Mouse (Mus musculus) layer of hippocampus, postnatal 25 days (tissue): ENCODE results near the gene Gpr65. TPM values are rescaled to one million over a fixed set of nuclear protein-coding genes. Genes with fewer than 3 reads are reported as not detected.
"Not testable (repeated sequence)": the region's sequence is repeated elsewhere in the genome, so short reads cannot be mapped to it uniquely, and the experiment has no call there.

ENCODE experiments used
- DNase-seq, 2 experiments: peaks; one replicate each; pipeline ENCODE4 v3.0.0; 2022; ENCODE audit warnings: mixed read lengths in 2 of 2, low spot score in 1 of 2; ENCODE audit errors: extremely low spot score in 1 of 2
- total RNA-seq, 2 experiments: library from RNA; stranded (reverse); gene quantifications; 2 replicates each; pipeline ENCODE4 v1.2.3; 2021

Gene Gpr65
- not detected for total RNA-seq

- no peak for DNase-seq
Observed at GRCm38 (mm10) chr12:98268441-98269369, at the start of gene Gpr65. TSS of gene Gpr65 (plus strand) at chr12:98268635.

- no peak for DNase-seq
Observed at GRCm38 (mm10) chr12:98223286-98223685, 45.1 kb upstream of the Gpr65 start.

DNA sequence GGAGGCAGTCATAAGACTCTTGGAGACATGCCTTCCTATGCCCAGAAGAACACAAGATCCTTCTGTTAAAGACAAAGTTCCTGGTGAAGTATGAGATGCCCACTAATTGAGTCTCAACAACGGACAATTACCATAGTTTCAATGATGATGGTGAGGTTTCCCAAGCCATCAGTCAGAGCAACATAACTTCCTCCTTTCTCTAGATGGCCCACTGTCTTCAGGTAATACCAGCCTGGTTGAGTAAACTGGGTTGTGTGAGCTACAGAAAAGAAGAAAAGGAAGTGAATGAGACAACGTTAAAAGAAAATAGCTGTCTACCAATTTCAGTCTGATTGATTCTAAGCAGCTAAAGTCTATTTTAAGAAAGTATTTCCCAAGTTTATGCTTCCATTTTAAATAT, 41.4 kb upstream of the Gpr65 start:
- DNase-seq, result no peak

DNA sequence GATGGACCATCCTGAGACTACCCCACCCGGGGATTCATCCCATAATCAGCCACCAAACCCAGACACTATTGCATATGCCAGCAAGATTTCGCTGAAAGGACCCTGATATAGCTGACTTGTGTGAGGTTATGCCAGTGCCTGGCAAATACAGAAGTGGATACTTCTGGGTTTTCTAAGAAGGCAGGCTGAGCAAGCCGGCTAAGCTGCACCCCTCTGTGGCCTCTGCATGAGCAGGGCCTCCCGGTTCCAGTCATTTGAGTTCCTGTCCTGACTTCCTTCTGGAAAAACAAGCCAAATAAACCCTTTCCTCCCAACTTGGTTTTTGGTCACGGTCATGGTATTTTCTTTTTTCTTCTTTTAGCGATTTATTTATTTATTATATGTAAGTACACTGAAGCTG, 30.0 kb upstream of the Gpr65 start:
- not testable (repeated sequence) for DNase-seq

- no peak for DNase-seq
Observed at GRCm38 (mm10) chr12:98244161-98244560, 24.3 kb upstream of the Gpr65 start.

DNA sequence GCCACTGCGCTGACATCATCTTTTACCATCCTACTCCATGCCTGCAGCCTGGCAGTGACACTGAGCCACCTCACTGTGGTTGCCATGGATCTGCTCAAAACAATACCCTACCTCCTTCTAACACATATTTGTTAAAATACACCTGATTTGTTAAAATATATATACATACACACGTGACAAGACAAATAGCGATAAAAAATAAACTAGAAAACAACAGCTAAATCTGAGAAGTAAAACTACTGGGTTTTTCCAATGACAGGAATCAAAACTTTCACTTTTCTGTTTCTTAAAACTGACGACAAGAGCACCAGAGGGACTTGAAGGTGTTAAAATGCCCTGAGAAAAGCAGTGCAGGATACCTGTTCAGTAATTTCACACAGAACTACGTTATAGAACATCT, 23.6 kb upstream of the Gpr65 start:
- DNase-seq, result no peak

- no peak for DNase-seq
Observed at GRCm38 (mm10) chr12:98246835-98247234, 21.6 kb upstream of the Gpr65 start.

- no peak for DNase-seq
Observed at GRCm38 (mm10) chr12:98249671-98250070, 18.8 kb upstream of the Gpr65 start.

DNA sequence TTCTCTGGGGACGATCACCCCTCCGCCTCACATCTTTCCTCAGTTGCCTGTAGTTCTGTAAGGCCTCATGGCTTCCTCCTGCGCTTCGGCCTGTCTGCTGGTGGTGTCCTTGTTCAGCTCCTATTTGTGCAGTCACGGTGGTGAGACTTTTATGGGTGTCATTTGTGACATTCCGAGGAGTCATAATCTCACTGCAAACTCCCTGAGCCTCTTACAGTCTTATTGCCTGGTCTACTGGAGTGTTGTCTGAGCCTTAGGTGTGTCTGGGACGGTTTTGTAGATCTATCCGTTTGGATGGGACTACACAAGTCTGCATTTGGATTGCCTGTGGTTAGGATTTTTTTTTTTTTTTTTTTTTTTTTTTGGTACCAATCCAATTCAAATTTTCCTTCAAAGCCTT, 18.1 kb upstream of the Gpr65 start:
- DNase-seq, result no peak

- no peak for DNase-seq
Observed at GRCm38 (mm10) chr12:98252417-98252816, 16.0 kb upstream of the Gpr65 start.

DNA sequence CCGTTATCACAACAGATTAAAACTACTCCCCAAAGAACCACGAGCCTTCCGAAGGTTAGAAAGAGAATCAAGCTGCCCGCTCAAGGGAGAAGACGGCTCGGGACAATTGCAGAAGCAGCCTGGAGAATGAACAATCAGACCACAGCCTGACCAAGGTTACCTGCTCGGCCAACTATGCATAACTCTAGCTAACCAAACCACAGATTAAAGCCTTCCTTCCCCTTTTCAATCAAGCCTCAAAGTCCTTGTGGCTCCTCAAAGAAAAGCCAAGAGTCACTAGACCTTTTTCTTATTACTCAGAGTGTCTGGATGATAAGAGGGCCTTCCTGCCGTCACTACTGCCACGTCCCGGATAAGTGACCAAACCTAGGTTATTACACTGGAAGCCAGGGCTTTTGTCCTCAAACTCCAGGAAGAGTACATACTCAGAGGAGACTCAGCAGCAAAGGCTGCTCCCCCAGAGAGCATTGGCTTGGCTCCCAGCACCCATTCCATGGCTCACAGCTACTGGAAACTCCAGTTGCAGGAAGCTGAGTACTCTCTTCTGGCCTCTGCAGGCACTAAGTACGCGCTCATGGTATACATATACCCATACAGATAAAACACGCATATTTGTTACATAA, 13.0 kb upstream of the Gpr65 start:
- no peak for DNase-seq

DNA sequence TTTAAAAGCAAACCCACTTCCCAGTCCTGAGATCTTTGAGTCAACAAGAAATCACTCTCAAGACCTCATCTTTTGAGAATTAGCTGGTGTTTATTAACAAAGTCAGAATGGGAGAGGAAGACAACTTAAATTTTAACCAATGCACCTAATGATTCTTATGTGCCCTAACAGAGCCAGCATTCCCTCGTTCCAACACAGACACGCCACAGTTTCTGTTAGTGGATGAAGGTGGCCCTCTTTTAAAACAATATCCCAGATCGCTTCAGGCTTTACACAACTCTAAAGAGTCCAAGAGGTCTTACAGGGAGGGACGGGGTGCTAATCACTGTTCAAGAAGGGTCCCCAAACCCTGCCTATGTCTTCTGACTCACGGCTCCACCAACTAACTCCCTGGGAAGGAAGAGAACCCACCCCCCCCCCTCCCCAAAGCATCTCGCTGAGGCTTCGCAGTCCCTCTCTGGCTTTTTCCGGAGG, 10.0 kb upstream of the Gpr65 start:
- DNase-seq, result no peak

DNA sequence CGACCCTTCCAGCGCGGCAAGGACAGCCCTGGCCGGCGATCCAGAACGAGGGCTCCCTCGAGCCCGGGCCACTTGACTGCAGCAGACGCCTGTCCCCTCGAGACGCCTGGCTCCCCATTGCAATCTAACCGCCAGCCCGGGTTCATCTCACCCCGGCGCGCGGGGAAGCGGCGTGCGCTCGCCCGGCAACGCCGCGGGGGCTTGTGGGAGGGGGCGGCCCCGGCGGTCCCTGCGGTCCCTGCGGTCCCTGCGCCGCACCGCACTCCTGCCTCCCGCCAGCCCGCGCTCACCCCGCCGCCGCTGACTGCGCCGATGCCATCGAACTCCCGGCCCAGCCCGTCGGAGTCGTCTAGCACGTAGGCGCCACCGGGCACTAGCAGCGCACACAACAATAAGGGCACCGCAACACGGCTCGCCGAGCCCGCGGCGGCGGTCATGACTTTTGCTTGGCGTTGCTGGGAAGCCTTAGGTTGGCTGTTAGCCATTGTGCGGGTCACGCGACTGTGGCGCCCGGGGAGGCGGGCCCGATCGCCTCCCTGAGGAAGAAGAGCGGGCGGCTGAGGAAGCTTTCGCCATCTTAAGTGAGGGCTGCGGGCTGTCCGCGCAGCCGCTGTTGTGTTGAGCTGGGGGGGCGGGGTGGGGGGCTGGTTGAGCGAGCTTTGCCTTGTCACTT, 9.5 kb upstream of the Gpr65 start, which contains the start of gene Galc:
Gene Galc (minus strand): TSS at position 615 of the 673 bp plus-strand sequence.
- peak; percentile 83 for DNase-seq

- DNase-seq, result no peak
Observed at GRCm38 (mm10) chr12:98259518-98259852, 8.9 kb upstream of the Gpr65 start.

- no peak for DNase-seq
Observed at GRCm38 (mm10) chr12:98265697-98266096, 2.7 kb upstream of the Gpr65 start.

- no peak for DNase-seq
Observed at GRCm38 (mm10) chr12:98269791-98270745, 1.6 kb downstream of the Gpr65 start.

- no peak for DNase-seq
Observed at GRCm38 (mm10) chr12:98270810-98271566, 2.6 kb downstream of the Gpr65 start.

DNA sequence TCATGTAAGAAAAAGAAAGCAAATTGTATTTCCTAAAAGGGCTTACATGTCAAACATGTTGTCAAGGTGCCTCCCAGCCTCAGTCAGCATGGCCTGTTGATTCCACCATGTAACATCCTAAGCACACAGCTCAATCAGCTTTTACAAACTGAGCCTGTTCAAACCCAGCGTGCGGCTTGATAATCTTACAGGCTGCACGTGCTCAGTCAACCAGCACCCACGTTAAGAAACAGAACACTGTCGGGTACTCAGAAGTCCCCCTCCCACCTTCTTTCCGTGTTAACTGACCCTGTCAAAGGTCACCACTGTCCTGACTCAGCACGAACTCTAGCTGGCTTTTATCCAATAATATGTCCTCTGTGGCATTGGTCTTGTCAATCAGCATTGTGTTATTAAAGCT, 4.0 kb downstream of the Gpr65 start:
- no peak for DNase-seq

- peak; percentile 51 to 73 for DNase-seq
Observed at GRCm38 (mm10) chr12:98280530-98280929, 12.1 kb downstream of the Gpr65 start.
